Mouse (Mus musculus): ENCODE measurements around the gene Plpp7.

Plpp7 gene

DNA sequence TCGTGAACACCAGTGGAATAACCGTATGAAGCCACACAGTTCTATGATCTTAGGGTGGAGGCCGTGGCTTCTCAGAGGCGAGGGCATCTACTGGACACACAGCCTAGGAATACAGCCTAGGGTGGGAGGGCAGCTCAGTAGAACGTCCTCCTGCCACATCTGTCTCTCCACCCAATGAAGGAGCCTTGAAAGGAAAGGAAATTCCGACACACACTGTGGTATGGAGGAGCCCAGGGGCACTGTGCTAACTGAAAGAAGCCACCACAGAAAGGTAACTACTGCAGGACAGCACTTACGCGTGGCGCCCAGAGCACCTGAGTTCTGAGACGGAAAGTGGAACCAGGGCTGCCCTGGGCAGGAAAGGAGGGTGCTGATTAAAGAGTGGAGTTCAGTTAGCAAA, 24.6 kb upstream of the Plpp7 start:
- no peak for DNase-seq

DNA sequence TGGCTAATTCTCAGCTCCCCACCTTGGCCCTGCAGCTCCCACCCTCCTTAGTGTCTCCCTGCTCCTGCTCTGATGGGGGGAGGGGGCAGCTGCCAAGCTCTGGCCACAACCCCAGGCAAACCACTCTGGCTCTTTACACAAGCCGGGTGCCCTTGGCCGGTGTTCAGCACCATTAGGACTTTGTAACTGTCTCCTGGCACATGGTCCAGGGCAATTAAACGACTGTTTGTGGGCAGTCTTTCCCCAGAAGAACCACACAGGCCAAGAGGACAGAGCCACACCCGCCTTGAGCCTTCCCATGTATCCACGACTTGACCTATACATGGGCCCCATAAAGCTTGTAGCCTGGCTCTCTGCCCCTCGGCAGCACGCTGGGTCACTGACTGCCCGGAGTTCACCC, 20.9 kb upstream of the Plpp7 start:
- DNase-seq, result no peak

DNA sequence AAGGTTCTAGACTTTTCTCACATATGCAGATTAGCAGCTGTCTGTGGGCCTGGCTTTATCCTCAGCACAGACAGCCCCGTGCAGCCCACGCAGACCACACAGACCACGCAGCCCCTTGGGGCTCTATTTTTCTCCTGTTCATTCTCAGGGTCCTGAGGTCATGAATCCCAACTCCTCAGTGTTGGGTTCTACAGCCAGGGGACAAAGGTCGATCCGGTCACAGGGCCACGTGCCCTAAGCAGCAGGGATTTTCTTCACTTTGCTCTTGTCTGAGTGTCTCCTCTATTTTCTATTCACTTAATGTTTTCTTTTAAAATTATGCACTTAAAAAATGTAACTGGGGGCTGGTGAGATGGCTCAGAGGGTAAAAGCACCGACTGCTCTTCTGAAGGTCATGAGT, 20.0 kb upstream of the Plpp7 start:
- no peak for DNase-seq

DNA sequence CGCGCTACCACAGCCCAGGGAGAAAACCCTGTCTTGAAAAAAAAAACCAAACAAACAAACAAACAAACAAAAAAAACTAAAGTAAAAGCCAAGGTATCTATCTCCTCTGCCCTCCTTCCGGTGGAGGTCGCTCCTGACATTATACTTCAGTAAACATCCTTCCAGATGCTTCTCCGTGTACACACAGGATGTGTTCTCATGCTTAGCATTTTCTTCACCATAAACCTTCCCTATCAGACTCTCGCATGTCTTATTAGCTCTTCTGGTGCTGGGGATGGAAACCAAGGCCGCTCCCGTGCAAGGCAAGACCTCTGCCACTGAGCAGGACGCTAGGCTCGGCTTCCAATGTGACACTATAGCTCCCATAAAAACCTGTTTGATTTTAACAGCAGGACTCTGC, 17.6 kb upstream of the Plpp7 start:
- DNase-seq, result no peak

DNA sequence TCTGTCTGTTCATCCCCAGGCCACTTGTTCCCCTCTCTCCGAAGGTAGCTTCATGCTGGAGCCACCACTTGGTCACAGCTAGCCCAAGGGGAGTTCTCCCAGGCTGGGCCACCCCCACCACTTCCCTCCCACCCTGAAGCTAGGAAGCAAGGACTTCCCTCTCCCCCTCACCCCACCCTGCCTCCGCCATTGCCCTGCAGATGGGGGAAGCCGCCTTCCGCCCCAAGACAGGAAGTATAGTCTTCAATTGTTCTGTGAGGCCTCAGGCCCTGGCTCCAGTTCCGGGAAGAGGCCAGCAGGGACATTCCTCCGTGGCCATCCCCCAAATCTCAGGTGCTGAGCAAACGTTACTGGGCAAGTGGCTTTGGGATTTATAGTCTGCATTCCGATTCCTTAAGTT, 16.8 kb upstream of the Plpp7 start:
- no peak for DNase-seq

DNA sequence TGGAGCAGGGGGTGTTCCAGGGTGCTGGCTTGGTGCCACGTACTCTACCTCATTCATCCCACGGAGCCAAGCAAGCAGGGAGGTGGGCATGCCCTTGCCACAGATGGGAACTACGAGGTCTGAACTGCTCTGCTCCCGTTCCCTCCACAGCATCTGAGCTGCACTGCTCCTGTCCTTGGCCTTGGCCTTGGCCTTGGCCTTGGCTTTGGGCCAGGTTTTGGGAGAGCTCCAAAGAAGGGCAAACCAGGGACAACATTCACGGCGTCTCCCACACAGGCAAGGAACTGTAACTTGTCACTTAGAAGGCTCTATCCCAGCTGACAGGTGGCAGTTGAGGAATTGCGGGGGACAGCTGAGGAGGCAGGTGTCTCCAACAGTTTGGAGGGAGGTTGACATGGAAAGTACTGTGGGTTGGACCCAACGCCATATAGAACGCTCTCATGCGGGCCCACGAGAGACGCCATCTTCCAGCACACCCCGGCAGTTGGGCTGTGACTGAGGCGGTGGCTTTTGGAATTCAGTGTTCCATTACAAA, 16.1 kb upstream of the Plpp7 start:
- no peak for DNase-seq

DNA sequence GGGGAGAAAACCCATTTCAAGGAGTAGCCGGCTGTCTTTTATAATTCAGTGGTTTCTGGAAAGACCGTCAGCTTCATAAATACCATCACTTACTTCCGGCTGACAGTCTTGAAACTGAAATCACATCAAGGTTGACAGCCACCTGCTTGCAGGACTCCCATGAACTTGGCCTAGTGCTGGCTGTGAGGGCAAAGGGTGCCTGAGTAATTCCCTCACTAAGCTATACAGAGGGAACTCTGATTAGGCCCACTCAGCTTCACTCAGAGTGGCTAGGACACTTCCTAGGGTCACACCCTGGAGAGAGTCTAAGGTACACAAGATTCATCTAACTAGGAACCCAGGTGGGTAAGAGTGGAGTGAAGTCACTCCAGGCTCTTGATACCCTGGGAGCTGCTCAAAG, 14.6 kb upstream of the Plpp7 start:
- no peak for DNase-seq

DNA sequence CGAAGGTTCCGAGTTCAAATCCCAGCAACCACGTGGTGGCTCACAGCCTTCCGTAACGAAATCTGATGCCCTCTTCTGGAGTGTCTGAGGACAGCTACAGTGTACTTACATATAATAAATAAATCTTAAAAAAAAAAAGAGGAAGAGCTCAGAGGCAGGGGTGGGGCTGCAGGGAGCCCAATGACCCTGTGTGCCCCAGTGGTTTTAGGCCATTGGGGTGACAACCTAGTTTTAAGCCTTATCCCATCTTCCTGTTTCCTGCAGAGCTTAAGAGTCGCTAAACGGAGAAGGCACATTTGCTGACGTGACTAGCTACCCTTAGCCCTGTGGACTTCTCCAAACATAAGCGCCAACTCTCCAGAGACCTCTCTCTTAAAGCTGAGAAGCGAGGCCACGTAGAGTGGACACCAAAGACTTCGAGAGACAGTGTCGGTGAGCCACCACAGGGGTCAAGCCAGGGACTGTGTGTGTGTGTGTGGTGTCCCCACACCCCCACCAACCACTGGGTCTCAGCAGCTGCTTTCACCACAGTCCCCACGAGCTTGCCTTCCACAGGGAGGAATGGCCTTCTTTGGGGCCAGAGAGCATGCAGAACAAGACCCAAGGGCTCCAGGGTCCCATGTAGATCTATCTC, 13.9 kb upstream of the Plpp7 start:
- DNase-seq, result no peak

DNA sequence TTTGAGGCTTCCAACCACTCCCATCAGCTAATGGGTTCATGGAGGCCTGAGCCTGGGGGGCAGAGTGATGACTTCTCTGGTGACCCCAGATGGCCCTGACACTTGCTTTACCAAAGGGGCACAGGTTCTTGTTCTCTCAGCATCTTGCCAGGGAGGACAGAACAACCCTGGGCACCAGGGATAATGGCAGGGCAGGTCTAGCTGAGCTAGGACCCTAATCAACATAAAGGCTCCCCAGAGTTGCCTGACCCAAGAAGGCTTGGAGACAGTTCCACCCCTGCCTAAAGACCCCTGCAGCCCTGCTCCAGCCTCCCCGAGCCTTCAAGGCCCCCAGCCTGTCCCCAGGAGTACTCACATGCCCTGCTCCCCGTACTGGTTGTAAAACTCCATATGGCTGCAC, 13.1 kb upstream of the Plpp7 start:
- no peak for DNase-seq

DNA sequence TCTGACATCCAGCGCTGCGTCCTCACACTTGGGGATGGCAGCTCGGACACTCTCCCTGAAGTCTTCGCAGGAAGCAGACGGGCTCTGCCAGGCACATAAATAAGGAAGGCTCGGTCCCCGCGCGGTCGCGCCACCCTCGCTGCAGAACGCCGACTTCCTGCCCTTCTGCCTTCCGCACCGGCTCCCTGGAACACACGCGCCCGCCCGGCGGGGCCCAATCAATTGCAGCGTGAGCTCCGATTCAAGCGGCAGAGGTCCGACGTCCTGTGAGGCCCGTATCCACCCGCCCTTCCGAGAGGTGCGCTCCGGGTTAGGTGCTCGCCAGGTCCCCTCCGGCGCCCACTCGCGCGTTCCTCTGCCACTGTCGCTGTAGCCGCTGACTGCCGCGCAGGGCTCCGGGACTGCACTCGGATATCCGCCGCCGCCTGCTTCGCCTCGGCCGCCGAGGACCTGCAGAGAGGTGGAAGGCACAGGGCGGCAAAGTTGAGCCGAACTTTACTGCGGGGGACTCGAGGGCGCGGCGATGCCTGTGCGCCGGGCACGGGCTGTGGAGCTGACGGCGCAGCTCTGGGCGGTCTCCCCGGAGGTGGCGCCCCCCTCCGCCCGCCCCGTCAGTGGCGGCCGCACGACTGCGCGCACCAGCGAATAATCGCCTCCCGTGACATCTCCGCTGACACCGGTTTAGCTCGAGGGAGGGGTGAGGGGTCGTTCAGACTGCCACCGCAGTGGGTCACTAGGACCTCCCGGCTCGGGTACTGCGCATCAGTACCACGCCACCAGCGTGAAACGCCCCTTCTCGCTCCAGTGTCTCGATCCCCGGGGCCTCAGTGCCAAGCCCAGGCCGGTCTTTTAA, 11.9 kb upstream of the Plpp7 start:
- no peak for DNase-seq

DNA sequence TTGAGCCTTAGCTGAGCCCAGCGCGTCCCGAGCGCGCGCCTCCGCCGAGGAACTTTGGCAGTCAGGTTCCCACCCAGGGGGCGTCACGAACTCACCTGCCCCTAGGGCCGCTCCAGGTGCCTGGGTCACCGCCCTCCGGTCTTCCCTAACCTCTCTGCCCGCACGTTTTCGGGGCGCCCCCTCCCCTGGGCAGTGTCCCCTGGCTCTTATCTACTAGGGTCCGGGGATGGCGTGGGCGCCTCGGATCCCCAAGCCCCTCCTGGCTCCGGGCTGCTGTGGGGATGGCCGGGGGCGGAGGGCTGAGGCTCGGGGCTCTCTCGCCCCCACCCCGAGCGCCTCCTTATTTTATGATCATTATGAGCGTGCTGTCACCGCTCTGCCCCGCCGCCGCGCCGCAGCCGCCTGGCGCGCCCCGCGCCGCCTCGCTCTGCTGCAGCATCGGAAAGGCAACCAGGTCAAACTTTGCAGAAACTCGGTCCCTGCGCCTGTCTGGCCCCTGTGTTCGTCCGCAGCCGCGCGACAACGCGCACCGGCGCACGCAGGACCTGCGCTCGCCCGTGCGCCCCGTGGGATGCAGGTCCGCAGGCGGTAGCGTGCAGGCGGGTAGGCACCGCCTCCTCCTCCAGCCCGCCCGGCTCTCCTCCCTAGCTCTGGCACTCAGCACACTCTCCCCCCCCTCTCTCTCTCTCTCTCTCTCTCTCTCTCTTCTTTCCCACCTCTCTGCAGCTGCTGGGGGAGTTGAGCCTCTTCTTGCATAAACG, 11.0 kb upstream of the Plpp7 start, which contains the start of gene Fam78a:
Gene Fam78a, minus strand, starts transcription at position 747 of the 761 bp plus-strand sequence.
- peak; percentile 36 for DNase-seq

DNA sequence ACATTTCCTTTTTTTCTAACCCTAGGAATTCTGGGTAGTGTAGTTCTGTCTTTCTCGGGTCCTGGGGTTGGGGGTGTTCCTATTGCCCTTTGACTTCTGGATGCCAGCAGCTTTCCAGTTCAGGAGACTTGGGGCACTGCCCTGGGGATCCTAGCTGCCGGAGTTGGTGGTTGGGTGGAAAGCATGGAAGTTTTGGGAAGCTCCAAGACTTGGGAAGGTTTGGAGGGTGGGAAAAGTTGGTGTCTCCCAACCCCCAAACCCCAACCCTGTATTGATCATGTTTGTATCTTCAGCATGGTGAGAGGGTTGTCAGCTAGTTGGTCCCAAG, 10.5 kb upstream of the Plpp7 start:
- no peak for DNase-seq

DNA sequence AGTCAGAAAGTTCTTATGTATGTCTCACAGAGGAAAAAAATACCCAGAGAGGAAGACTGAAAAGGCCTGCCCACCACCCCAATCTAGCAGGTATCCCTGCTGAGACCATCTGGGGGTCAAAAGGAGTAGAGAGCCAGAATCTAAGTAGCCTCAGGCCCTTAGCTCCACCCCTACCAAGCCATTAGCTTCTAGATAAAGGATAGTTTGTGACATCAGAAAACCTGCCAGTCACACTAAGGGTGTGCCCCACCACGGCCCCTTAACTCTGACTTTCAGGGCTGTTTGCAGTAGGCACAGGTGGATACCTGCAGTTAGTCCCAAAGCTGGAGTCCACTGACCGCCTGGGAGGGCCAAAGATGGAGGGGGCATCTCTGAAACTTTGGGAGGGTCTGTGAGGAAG, 10.1 kb upstream of the Plpp7 start:
- no peak for DNase-seq

DNA sequence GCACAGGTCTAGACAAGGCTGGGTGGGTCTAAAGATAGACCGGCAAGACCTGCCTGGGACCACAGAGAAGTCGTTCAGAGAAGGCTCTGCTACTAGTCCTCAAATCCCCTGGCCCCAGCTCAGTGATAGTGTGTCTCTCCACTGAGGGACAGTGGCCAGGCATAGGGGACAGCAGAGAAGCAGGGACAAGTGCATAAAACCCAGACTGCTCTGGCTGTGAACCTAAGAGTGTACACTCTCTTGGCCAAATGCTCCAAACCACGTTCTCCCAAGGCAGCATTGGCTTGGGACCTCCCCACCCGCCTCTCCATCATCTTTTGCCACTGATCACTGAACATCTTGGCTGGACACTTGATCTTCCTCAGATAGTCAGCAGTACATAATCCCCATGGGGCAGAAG, 7.7 kb upstream of the Plpp7 start:
- DNase-seq, result no peak

DNA sequence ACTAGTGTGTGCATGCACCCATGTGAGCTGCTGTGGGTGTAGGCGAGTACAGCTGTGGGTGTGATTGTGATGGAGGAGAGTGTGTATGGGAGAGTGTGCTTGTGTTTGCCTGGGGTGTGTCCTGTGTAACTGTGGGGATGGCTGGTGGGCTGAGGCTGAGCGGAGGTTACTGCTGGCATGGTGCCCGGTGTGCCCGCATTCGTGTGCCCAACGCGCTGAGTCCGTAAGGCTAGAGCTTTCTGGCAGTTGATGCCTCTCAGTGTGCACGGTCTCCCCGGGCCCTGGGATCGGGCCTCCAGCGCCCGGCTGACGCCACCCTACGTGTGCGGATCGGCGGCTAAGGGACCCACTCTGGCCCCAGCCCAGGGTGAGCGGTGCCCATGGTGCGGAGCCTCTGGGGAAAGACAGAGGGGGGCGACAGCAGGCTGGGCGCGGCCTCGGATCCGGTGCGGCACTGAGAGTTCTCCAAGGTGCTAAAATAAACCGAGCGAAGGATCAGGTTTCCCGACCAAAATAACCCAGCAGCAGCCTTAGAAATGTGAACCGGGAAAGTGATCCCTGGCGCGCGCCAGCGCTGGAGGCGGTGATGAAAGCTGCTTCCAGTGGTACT, 6.9 kb upstream of the Plpp7 start:
- no peak for DNase-seq

DNA sequence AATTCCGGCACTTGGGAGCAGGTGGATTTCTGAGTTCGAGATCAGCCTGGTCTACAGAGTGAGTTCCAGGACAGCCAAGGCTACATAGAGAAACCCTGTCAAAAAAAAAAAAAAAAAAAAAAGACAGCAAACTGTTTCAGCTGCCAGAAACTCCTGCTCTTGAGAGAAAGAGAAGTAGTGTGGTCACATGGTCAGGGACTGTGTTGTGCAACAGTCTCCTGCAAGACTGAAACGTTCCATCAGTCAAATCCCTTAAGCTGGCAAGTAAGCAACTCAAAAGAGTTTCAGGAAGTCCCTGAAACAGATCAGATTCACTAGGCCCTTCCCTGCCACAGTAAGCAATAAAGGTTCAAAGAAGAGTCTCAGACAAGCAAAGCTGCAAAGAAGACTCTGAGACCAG, 5.7 kb upstream of the Plpp7 start:
- DNase-seq, result no peak

DNA sequence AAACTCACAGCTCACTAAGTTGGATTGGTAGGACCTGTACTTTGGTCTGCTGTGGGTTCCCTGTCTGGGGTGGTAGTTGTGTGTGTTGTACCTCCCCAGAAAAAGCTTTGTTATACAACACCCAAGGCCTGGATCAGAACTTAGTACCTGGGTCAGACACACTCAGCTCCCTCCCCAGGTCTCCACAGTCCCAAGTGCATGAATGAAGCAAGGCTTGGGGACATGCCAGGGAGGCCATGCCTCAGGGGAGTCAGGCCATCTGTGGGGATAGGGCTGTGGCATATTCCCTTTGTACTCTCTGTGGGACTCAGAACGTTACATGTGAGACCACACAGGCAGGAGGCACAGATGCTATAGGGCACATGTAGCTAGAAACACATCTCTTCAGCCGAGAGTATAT, 5.2 kb upstream of the Plpp7 start:
- no peak for DNase-seq

DNA sequence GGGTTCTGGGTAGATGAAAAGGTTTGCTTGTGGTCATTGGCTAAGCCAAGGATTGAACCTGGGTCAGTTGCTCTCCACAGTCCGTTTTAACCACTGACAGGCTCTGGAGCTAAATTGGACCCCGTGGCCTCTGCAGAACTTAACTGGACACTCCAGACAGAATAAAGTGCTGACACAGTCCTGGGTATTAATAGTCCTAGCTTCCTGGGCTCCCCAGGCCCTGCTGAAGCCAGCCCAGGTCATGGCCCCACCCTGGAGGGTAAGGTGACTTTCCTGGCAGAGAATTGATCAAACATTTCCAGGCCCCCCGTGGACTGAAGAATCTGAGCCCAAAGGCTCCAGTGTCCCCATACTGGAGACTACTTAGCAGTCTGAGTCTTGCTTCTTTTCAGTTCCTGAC, 3.4 kb upstream of the Plpp7 start:
- DNase-seq, result no peak

DNA sequence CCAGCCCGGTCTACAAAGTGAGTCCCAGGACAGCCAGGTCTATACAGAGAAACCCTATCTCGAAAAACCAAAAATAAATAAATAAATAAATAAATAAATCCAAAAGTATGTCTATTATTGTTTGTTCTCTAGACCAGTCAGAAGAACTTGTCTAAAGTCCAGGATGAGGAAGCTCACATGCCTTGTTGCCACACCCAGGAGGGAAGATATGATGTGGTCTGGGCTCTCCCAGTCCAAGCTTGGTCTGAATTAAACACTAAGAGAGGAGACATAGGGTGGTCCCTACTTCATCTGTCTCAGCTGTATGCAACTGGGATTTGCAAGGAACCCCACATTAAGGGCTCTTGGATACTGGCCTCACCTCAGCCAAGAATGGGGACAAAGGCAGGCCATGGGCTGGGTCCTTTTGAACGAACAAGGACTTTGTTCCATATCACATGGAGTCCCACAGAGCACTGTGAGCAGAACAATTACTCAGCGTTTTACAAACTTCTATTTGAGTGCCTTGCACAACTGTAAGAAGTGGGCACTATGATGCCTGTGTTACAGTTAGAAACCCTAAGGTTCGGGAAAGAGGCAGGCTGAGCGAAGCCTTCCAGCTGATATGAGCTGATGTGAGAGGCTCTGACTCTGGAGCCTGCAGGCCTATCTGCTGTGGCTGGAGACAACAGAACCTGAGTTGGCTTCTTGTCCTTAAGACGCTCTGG, 1.2 kb upstream of the Plpp7 start:
- no peak for DNase-seq

DNA sequence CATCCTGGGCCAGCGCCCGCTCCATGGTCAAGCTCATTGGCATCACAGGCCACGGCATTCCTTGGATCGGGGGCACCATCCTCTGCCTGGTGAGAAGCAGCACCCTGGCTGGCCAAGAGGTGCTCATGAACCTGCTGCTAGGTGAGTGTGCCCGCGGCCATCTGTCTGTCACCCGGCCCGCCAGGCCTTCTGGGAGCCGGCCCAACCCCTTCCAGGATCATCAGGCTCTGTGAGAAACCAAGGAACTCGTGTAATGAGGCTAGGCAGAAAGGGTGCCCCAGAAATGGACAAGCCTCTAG, 743 bp downstream of the Plpp7 start:
- peak; percentile 68 for DNase-seq

DNA sequence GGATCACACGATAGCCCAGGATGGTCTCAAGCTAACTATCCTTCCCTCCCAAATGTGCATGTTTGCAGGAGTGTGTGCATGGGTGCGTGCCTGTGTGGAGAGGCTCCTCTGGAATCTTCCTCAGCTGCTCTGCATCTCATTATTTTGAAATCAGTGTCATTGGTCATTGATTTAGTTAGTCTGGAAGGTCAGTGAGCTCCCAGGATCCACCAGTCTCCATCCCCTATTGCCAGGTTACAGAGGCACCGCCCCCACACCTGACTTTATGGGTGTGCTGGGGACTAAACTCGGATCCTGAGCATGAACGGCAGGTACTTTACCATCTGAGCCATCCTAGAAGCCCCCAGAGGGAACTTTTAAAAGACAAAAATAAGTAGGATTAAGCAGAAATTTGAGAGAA, 7.6 kb downstream of the Plpp7 start:
- DNase-seq, result no peak

DNA sequence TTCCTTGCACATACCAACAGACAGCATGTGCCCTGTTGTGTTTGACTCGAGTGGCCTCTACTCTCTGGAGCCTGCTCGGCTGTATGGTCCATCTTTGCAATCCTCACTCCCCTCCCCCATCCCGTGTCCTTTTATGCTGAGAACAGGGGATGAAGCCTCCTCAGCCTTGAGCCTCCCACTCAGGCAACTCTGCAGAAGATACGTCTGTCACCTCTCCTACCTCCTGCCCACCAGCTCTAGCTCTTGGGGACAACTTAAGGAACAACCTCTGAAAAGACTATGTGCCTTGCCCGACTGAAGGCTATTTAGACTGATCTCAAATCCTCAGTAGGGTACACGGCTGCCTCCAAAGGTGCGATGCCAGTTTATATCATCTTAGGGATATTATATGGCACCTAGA, 8.2 kb downstream of the Plpp7 start:
- DNase-seq, result no peak

DNA sequence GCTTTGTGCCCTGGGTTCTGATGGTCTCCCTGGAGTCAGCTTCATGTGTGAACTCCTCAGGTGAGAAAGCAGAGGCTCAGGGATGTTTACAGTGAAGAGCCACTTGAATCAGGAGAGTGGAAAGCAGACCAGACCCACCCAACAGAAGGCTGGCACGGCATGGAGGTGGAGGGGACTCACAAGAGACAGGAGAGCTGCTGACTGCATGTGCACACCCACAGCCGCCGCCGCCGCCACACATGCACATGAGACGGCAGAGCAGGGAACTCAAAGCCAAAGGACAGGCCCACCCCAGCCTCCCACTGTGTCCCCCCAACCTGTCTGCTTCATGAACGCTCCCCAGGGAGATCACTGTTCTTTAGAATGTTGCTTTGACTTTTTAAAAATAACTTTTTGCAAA, 8.8 kb downstream of the Plpp7 start:
- no peak for DNase-seq
